Mouse (Mus musculus) bone marrow macrophage, adult 2 months (primary cell): Measurements from ENCODE around the gene Rheb.

ENCODE experiments used
- CTCF ChIP-seq: IDR thresholded peaks from 2 replicates; pipeline ENCODE4 v1.5.1; 2012; ENCODE audit warnings: low read depth, mild to moderate bottlenecking, low read length, moderate library complexity
- POLR2A ChIP-seq: IDR thresholded peaks from 2 replicates; pipeline ENCODE4 v1.6.1; 2012; ENCODE audit warnings: mild to moderate bottlenecking, low read depth, low read length, borderline replicate concordance

DNA sequence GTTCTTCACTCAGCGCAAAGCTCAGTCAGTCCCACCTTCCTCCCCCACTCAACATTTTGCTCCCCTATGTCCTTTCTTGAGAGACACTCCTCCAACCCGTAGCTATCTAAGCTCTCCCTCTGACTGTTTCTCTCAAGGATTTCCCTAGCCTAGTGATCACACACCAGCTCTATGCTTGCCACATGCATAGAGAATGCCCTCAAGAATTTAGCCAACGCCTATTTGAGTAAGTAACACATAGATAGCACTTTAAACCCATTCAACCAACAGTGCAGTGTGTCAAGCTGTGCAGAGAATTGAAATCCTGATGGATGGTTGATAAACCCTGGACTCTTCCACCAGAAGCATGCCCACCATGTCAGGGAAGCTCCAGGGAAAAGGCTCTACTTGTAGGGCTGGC is 10.5 kb downstream of the Rheb start:
- TF ChIP-seq CTCF = no peak
- TF ChIP-seq POLR2A = no peak
